Mouse (Mus musculus): ENCODE data around the gene Pdzrn3.

- no peak for TF ChIP-seq POLR2A (IDR thresholded peaks at IDR 0.05; ENCODE audit: low read depth, low read length)
- TF ChIP-seq CTCF (IDR thresholded peaks at IDR 0.05; ENCODE audit: extremely low read depth, insufficient read length, insufficient replicate concordance, low read depth, low read length) = no peak
Measured at GRCm38 (mm10) chr6:101108951-101109350, 268.7 kb downstream of the Pdzrn3 start.

Measured in small intestine, adult 2 months (tissue).